In genomic region chr15:63410994-63411770, GRCm38 (mm10) we compare ENCODE assay signal across 13 mouse cellular contexts.
"Had no signal": no experiment of that assay in that cellular context is flagged by ENCODE, and none has a peak within 500 bp of the region (broad histone marks: within the 10 kb centered on the region; RNA-seq: fewer than 3 reads in every experiment).

No protein-coding gene starts in this region.

- H3K36me3 ChIP-seq: limb, embryonic 13.5 days; midbrain, embryonic 12.5 days had no signal

- H3K9me3 ChIP-seq: limb, embryonic 13.5 days; midbrain, embryonic 12.5 days had no signal

- H3K4me1 ChIP-seq: limb, embryonic 13.5 days; midbrain, embryonic 12.5 days had no signal

- H3K27ac ChIP-seq: limb, embryonic 13.5 days; liver, embryonic 14.5 days; midbrain, embryonic 12.5 days; stomach, postnatal 0 days had no signal

- H3K4me2 ChIP-seq: limb, embryonic 13.5 days; midbrain, embryonic 12.5 days had no signal

- H3K27me3 ChIP-seq: limb, embryonic 13.5 days; midbrain, embryonic 12.5 days had no signal

- DNase-seq: kidney, adult 2 months; kidney, postnatal 25 days; layer of hippocampus, adult 9-11 months; layer of hippocampus, postnatal 36 days; left cerebral cortex, postnatal 4 days; lung, adult 18-20 months; lung, postnatal 14 days; thymus, postnatal 4 days had no signal

- H3K4me3 ChIP-seq: limb, embryonic 13.5 days; midbrain, embryonic 12.5 days had no signal

- ATAC-seq: midbrain, embryonic 16.5 days had no signal

- H3K9ac ChIP-seq: limb, embryonic 13.5 days; liver, embryonic 14.5 days; midbrain, embryonic 12.5 days had no signal
